Mouse (Mus musculus) brain, adult 2 months (tissue): ENCODE results near the gene Acbd7.

ENCODE experiments used
- DNase-seq: peaks from one replicate; pipeline ENCODE4 v3.0.0; 2011; ENCODE audit warnings: low read depth, low spot score

Gene Acbd7

DNA sequence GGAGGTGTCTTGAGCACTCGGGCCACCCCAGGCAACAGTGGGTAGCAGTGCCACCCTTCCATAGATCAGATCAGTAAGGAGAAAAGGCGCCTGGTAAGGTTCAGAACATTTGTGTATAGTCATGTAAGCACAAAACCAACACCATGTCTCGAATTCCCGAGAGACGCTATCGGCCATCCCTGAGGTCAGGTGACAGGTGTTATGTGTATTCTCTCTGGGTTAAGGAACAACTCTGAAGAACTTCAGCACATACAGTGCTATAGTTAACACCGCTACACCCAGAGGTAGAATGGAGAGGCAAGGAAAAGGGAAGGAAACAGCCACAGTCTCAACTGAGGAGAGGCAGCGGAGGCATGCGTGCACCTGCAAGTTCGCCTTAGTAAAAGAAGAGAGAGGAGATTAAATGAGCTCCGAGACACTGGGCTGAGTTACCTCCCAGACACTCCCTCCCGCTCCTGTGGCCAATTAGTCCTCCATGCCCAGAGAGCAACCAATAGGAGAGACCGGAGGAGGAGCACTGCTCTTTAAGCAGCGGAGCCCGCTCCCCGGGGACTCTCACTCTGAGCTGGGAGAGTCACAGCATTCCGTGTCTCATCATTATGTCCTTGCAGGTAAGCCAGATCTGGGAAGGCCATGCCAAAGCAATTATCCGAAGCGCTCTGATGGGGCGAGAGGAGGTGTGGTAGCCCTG lies at the start of gene Acbd7:
Acbd7 (plus strand) TSS at position 558 of the 691 bp plus-strand sequence.
- peak; percentile 90 for DNase-seq

DNA sequence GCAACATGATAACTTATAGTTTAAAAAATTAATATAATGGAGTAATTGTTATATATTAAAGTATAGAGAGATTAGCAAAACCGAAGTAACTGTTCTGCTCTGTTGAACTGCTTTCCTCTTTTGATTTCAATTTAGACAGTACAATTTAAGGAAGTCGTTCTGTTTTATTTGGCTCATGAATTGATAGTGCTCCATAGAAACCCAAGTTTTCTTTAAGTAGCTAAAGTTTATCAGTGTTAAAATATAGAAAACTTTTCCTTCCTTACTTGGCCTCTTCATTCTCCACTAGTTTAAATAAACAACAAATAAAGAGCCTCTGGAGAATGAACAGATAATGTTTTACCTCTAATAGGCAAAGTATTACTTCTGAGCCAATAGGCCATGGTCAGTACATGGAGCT lies 49.7 kb upstream of the Acbd7 start:
- no peak for DNase-seq

DNA sequence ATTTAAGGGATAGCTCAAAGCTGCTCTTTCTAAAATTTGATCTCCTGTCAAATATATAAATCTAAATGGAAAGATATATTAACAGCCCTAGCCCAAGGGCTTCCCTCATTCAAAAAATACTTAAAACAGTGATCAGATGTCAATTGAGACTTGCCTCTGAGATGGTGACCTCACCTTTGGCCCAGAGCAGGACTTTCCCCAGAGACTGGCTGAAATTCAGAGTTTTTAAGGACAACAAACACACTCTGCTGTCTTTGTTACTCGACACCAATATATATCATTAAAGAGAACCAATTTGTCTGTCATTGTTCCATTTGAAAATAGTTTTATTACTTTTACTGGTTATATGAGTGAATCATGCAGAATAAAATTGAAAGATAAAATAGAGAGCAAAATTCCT lies 46.4 kb upstream of the Acbd7 start:
- no peak for DNase-seq

DNA sequence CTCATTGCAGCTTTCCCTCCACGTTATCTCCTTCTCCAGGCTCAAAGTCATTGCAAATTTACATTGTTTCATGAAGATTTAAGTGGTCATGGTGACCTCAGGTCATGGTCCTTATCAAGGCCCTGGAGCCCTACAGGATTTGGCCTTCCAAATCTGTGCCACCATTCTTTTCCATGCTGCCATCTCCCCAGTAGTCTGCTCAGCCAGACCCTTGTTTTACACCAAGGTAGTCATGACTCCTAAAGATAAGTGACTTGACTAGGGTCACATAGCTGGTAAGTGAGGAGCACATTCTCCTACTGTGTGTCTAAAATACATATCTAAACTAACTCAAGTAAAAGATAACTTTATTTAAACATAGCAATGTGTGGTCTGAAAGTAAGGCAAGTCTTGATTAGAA lies 43.8 kb upstream of the Acbd7 start:
- DNase-seq, result no peak

DNA sequence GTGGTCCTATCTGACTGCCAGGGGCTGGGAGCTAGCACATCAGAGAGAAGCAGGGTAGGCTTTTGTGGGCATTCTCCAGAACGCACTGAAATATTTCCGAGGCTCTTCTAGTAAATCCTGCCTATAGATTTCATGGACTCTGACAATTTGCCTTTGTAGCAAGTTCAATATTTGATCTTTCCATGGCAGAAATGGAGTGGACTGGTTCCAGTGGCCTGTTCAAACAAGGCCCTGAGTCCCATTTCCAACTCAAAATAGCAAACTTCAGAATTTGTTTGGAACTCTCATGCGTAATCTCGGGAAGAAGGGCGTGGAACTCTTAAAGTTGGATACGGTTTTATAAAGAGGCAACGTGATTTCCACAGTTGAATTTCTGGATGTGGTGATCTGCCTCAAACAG lies 40.1 kb upstream of the Acbd7 start:
- DNase-seq, result no peak

DNA sequence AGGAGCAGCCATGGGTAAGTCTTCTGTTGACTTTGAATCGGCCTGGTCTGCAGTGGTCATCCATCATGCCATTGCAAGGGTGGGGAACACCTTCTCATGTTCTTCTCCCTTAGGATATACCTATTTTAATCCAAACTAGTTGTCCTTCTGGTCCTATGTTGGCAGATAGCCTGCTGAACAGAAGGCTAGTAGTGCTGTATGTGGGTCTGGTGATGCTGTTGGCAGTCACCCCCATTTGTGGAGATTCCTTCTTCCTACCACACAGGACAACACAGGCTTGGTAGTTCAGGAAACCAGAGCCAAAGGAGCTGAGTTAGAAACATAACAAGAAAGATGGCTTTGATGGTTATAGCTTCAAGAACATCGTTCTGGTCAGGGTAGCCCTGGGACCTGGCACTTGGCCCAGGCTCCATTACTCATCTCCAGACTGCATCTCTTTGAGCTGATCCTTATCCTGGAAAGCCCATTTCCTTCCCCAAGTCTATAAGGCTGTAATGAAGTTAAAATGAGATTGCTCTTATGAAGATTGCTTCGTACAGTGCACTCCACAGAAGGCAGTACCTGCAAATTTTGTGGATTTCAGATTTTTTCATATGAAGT lies 30.4 kb upstream of the Acbd7 start:
- peak; percentile 92 for DNase-seq

DNA sequence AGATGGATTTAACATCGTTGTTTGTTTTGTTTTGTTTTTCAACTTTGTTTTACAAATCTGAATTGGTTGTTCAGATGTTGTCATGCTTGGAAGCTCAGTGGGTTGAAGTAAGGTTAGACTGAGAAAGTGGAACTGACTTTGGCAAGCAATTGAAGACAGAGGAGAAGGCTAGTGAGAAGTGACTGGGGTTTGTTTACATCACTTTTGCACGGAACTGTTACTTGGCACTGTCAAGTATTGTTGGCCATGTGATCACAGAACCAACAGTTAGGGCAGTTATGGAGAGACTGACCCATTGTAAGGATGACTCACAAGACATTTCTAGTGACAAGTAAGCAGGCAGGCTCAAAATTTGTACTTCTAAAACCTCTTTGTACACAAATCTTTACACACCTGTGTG lies 12.8 kb upstream of the Acbd7 start:
- no peak for DNase-seq

DNA sequence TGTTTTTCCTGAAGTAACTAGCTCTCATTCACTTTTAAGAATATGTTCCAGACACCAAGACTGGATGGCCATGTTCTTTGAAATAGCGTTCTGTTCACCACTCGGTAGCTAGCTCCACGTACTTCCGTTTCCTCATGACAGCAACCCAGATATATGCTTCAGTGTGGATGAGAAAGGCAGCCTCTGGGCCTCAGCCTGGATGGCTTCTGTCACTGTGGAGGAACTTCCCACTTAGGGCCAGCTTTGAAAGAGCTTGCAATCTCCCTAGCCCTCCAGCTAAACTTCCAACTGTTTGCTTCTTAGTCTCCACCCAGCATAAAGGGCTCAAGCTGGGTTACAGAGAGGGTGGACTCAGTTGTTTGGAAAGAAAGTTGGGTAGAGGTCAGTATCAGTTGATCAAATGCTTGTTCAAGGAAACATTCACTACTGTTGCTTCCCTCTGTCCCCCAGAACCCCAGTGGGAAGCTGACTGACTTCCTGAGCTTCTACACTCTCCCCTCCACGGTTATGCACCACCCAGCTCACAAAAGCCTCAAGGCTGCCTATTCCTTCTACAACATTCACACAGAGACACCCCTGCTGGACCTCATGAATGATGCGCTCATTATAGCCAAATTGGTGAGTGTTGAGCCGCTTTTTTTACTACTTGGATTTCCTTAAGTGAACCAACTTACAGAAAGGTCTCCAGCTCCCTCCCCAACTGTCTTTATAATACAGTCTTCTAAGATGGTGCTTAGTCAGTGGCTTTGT lies 11.4 kb upstream of the Acbd7 start:
- no peak for DNase-seq

DNA sequence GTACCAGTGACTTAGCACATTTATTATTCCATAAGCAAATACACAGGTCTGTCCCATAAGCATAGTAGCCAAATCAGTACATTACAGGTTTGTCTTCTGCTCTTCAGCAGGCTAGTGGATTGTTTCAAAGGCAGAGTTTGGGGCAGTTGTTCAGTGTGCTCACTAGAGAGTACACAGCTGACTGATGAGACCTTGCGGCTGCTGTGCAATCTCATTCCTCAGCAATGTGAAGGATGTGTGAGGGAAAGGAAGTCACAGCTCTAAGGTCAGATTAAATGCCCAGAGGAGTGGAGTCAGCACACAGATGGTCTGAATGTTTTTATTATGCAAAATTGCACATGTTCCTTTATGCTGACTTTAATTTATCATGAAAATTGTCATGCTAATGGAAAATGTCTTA lies 9.4 kb upstream of the Acbd7 start:
- DNase-seq, result no peak

DNA sequence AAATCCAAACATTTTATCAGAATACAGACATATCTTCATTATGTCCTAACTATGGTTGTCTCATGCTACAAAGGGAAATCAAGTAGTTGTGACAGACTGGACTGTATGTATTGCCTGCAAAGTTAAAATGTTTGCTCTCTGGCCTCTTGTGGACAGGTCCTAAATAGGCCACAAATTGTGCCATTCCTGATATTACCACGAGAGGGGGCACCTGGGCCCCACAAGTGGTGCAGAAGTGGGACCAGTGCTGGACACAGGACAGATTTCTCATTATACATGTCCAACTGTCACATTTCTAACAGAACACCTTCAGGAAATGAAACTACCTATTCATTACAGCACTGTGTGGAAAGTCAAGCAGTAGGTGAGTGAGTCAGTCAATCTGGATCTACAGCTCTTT lies 8.6 kb upstream of the Acbd7 start:
- peak; percentile 76 for DNase-seq

DNA sequence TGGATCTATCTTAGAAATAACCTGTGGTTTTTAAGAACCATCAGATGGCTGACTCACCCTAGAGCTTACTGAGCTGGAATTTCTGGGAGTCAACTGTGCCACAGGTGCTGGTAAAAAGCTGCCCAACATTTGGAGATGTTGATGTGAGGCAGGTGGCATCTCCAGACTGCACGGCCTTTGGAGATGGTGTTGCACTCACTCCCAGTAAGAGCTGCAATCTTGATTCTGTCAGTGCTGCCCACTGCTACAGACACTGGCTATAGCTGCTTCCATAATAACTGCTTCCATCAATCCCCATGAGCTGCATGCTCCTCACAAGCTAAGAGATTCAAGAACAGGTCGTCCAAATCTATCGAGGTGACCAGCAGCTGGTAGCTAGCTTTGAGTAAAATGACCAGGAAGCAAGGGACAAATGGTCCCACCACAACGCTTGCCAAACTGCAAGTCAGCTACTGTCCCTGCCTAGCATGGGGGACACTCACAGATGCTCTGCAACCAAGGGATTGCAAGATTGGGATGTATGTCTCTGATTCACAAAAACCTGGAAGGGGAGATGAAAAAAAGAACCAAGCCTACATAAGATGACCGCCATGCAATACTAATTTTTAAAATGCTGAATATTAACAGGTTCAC lies 4.8 kb upstream of the Acbd7 start:
- DNase-seq, result no peak

DNA sequence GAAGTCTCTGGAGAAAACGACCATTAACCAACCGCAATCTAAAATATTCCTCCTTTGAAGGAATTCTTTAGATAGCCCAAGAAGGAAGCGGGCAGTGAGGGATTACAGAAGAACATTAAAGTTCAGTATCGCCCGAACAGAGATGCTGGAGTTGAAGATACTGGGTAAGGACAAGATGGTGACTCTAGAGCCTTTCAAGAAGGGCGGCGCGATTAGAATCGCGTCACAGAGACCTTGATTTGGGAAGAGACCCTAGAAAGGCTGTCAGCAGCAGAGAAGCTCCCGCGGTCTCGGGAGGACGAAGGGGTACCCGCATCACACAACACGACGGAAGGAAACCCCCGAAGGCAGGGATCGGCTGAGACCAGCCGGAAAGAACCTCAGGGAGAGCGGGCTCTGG lies 3.9 kb upstream of the Acbd7 start:
- no peak for DNase-seq

DNA sequence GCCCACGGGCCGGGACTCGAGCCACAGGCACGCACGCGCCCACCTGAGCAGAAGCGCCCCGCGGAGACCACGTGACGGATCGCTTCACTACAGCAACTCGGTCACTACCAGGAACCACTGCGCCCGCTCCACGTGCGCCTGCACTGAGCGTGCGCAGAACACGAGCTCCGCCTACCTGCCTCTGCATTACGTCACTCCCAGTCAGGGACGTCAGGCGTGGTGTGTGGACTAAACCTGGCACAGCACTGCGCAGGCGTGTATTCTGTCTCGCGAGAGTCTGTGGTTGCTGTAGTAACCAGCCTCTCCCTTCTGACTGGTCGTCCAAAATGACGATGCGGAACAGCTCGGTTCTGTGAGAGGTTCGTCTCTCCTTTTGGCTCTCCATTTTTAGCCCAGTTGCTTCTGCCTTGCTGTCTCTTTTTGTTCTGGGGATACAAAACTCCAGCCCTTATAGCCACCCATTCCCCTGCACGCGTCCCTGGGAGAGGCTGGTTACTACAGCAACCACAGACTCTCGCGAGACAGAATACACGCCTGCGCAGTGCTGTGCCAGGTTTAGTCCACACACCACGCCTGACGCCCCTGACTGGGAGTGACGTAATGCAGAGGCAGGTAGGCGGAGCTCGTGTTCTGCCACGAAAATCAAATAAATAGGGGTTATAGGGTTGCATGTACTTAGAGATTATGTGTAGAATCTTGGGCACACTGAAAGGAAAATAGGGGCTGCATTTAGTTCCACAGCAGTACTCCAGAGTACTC lies 3.3 kb upstream of the Acbd7 start, which contains the start of gene Rpp38:
Rpp38 (minus strand) TSS at position 160 of the 759 bp plus-strand sequence.
- DNase-seq, result peak; percentile 99

DNA sequence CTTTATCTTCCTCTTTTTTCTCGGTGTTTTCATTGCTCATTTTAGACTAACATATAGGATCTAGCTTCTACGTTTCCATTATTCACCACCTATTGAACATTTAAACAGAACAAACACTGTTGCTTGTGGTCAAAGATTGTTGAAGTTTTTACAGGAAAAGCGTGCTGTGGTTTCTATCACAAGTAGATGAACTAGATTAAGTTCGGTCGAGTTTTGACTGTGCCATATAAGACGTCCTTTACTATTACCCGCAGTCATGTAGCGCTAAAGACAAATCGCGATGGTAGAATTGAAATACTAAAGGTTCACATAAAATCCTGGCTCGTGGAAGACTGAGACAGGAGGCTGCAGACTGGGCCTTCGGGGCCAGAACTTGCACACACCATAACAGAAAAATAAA lies 2.2 kb upstream of the Acbd7 start:
- no peak for DNase-seq

DNA sequence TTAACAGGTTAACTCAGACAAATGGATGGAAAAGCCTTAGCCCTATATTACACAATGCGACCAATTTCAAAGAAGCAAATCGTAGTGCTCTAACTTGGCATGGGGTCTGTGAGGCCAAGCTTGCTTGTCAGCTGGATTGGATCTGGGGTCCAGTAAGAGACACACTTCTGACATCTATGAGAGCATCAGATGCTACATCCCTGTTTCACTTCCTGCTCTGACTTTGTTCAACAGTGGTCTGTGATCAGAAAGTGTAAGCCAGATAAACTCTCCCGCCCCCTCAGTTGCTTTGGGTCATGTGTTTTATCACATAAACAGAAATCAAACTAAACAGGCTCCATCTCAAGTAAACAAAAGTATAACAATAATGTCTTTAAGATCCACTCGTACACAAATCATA lies 12.5 kb downstream of the Acbd7 start:
- DNase-seq, result no peak

DNA sequence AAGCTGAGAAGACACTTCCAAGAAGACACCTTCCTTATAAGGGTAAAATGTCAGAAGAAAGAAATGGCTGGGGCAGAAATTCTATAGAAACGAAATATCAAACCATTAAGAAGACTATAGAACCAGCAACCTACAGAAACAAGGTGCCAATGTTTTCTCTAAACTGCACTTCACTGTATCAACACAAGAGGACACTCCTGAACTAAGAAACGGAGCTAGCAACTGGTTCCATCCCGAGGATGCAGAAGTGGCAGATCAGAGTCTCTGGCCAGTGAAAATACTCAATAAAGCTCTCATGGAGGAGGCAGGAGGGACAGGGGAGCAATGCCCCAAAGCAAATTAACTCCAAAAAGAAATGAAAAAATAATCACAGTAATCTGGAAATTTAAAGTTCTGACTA lies 13.0 kb downstream of the Acbd7 start:
- DNase-seq, result peak; percentile 77

DNA sequence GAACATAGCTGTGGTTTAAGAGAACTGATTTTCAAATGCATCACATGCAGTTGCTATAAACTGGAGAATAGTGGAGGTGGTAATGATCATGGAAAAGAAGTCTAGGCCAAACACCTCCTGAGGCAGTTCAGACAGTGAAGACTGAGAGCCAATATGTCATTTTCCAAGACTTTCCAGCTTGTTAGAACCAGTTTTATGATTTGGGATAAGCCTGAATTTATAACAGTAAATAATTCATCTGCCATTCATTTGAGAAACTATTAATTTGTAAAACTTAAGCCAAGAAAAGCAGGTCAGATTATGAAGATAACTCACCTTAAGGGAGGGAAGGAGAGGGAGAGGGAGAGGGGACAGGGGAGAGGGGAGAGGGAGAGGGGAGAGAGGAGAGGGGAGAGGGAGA lies 17.2 kb downstream of the Acbd7 start:
- no peak for DNase-seq

DNA sequence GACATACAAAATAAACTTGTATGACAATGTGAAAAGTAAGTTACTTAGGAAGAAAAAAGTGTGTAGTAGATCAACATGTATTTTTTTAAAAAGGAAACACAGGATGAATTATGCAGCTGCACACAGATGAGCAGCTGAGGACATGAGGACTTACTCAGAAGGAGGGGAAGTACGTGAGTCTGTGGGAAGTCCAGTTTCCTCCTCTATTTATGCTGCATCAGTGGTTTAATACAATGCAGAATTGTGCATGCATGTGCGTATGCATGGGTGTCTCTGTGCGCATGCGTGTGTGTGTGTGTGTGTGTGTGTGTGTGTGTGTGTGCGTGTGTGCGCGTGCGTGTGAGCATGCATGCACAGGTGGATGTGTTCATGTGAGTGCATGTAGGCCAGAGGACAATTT lies 19.8 kb downstream of the Acbd7 start:
- no peak for DNase-seq

DNA sequence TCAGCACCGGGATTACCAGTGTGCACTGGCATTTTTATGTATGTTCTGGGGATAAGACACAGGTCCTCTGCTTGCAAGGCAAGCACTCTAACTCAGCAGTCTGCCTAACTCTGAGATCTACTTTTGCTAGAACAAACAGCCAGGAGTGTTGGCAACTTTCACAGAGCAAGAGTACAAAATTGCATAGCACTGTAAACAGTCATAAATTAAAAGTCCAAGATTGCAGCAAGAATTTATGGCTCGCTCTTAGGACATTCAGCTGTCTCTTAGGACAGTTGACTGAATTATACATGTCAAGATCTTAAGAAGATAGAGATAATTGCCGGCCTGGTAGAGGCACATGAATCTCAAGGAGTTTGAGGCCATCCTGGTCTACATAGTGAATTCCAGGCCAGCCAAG lies 20.3 kb downstream of the Acbd7 start:
- no peak for DNase-seq

DNA sequence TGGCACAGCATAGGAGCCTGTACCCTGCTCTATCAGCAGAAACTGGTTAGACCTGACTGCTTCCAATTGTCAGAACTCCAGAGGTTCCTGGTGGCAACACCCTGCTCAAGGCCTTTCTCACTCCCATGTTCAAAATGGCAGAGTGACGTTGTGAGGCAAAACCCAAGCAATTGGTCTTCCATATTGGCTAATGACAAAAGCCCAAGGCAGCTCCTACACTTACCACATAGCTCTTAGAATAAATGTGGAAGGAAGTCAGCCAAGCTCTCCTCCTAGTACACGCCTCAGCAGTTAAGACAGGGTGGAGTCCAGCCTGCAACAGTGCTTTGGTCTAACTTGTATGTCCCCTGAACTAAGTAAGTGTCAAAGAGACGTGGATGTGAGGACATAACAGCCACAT lies 21.9 kb downstream of the Acbd7 start:
- no peak for DNase-seq

DNA sequence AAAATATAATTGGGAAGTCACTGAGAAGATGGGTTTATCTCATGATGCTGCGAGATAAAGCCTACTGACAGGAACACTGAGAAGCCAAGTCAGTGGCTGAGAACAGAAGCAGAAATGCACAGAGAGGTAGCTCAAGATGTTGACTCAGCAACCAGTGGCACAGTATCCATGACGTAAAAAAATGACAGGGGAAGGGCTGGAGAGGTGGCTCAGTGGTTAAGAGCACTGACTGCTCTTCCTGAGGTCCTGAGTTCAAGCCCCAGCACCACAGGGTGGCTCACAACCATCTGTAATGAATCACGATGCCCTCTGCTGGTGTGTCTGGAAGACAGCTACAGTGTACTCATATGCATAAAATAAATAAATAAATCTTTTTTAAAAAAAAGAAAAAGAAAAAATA lies 25.1 kb downstream of the Acbd7 start:
- DNase-seq, result no peak

DNA sequence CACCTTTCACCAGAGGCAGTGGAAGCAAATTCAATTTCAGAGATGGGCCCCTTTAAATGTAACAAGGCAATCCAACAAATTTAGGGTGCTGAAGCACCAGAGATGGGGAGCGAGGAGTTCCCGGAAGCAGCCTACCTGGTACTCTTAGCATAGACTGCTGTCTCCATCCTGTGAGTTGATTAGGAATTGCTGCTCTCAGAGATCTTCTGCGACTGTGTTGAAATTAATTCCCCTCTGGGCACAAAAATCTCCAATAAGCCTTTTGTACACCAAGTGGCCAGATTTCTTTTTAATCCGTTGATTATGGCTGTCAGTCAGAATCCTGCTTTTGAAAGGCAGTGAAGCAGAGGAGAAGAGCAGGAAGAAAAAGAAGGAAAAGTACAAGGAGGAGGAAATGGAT lies 29.2 kb downstream of the Acbd7 start:
- no peak for DNase-seq
